Mouse (Mus musculus) intestine, embryonic 16.5 days (tissue): ENCODE measurements around the gene Tbc1d5. TPM values are rescaled to one million over a fixed set of nuclear protein-coding genes. Genes with fewer than 3 reads are reported as not detected.
A peak's percentile ranks its signal among the peaks of the same experiment; 100 is the strongest.

ENCODE experiments used
- ATAC-seq: fragments of 200-750 bp; cut with Nextera tagmentation; 2 replicates; pipeline ENCODE4 v1.8.0; 2017; ENCODE audit warnings: moderate TSS enrichment, moderate library complexity
- H3K27ac ChIP-seq: fragments of 300-500 bp; sonication (generic); 2 replicates; pipeline ENCODE4 v1.5.1; 2014; ENCODE audit warnings: mild to moderate bottlenecking, low read length
- H3K27me3 ChIP-seq: fragments of 300-500 bp; sonication (generic); replicated peaks from 2 replicates; pipeline ENCODE4 v1.6.1; 2014; ENCODE audit warnings: low read length, control low read depth, mixed read lengths; ENCODE audit not compliant: control insufficient read depth, insufficient read depth
- H3K36me3 ChIP-seq: fragments of 300-500 bp; sonication (generic); 2 replicates; pipeline ENCODE4 v1.6.1; 2014; ENCODE audit warnings: low read length, control low read depth; ENCODE audit not compliant: control insufficient read depth, insufficient read depth
- H3K4me1 ChIP-seq: fragments of 300-500 bp; sonication (generic); 2 replicates; pipeline ENCODE4 v1.6.1; 2014; ENCODE audit warnings: low read length, control low read depth, mixed read lengths; ENCODE audit not compliant: control insufficient read depth, insufficient read depth
- H3K4me2 ChIP-seq: fragments of 300-500 bp; sonication (generic); 2 replicates; pipeline ENCODE4 v1.6.1; 2014; ENCODE audit warnings: low read depth, low read length, control low read depth
- H3K4me3 ChIP-seq: fragments of 300-500 bp; sonication (generic); 2 replicates; pipeline ENCODE4 v1.5.1; 2014; ENCODE audit warnings: mild to moderate bottlenecking, low read length
- H3K9ac ChIP-seq: fragments of 300-500 bp; sonication (generic); 2 replicates; pipeline ENCODE4 v1.6.1; 2014; ENCODE audit warnings: low read depth, low read length
- H3K9me3 ChIP-seq: fragments of 300-500 bp; sonication (generic); 2 replicates; pipeline ENCODE4 v1.6.1; 2016; ENCODE audit warnings: low read length, control low read depth; ENCODE audit not compliant: control insufficient read depth
- WGBS: fragments of 180-500 bp; shearing (Covaris S2); extraction: QIAGEN DNeasy Blood & Tissue Kit; methylation state at CpG from one replicate; pipeline ENCODE4 v1.1.7; 2014; 5-methylcytosine and 5-hydroxymethylcytosine counted together
- polyA plus RNA-seq: library from polyadenylated mRNA; unstranded; fragments of >200 nt; fragmentation: Nextera tagmentation; extraction: Ambion mirVana; gene quantifications from 2 replicates; pipeline ENCODE4 v1.2.1, GENCODE M21; 2015

The Tbc1d5 gene
- polyA plus RNA-seq, 1 experiment from 2014 or later = 10.2 TPM

DNA sequence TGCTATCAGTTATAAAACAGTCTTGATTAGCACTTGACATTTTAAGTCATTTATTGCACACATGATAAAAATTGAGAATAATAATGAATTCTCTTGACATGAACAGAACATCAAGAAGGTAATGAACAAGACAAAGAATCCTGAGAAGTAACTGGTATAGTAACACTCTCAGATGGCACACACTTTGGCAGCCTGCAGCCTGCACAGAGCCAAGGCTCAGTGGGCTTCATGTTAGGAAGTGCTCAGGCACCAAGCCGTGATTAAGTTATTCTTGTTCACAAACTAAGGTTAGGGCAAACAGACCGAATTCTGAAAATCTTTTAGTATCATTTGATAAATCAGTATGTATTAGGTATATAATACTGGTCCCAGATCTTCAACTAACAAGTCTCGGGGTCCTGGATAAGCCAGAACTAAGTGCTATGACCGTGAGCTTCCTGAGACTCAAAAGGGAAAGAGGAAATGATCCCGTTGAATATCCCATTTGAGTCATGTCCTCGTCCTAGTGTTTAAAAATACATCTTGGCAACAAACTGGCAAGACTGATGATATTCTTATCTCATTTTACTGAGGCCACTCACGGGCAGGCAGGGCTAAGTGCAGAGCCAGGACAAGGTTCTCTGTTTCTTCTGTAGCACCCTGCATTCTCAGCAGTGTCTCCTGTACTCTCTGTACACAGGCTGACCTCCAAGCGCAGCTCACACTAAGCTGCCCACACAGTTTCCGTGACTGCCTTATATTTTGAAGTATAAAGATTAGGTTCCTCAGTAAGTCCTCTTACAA, 425.6 kb downstream of the Tbc1d5 start:
- 48% methylated on average over 9 of the region's 9 CpGs for WGBS
- Histone ChIP-seq H3K9ac (no peak overlapping the region), H3K4me1 (no peaks in the 10 kb centered on the region), H3K36me3 (no peaks in the 10 kb centered on the region), H3K27me3 (no peaks in the 10 kb centered on the region), H3K27ac (no peak overlapping the region), H3K4me2 (no peak overlapping the region), H3K4me3 (no peak overlapping the region), H3K9me3 (no peaks in the 10 kb centered on the region)
- 0 out of 2 replicates have a peak, but pooled peaks have one; percentile 62 for ATAC-seq

- no peak overlapping the region for H3K4me3 ChIP-seq
- no peaks in the 10 kb centered on the region for H3K4me1 ChIP-seq
- 94% methylated on average over 3 of the region's 3 CpGs for WGBS
- no peak overlapping the region for H3K4me2 ChIP-seq
- H3K27me3 ChIP-seq = no peaks in the 10 kb centered on the region
- ATAC-seq = no peak
- H3K9ac ChIP-seq = no peak overlapping the region
- H3K36me3 ChIP-seq = no peaks in the 10 kb centered on the region
- H3K27ac ChIP-seq = no peak overlapping the region
- H3K9me3 ChIP-seq = no peaks in the 10 kb centered on the region
These were observed 426.4 kb downstream of the Tbc1d5 start for GRCm38 (mm10) chr17:50752753-50753152.

DNA sequence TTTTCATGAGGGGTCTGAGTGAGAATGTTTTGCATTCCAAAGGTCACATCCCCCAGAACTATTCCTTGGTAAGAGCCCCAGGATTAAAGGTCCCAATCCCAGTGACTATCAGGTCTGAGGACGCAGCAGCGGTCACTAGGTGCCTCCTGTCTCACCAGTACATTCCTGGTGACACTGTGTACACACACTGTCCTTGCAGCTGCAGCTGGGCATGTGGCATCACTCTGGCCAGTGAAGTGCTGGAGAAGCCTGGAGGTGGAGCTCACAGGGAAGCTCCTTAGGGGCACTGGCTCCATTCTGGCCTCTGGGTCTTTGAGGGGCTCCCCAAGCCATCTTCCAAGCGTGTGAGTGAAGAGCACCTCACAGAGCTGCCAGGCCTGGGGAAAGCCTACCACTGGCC, 427.2 kb downstream of the Tbc1d5 start:
- Histone ChIP-seq H3K9me3 (no peaks in the 10 kb centered on the region), H3K4me3 (no peak overlapping the region), H3K9ac (no peak overlapping the region), H3K4me2 (no peak overlapping the region), H3K27me3 (no peaks in the 10 kb centered on the region), H3K36me3 (no peaks in the 10 kb centered on the region), H3K4me1 (no peaks in the 10 kb centered on the region), H3K27ac (no peak overlapping the region)
- WGBS = 83% methylated on average over 3 of the region's 3 CpGs
- no peak for ATAC-seq

GRCm38 (mm10) chr17:50750874-50751273, 428.3 kb downstream of the Tbc1d5 start:
- WGBS = 66% methylated on average over 2 of the region's 2 CpGs
- no peaks in the 10 kb centered on the region for H3K36me3 ChIP-seq

GRCm38 (mm10) chr17:50741386-50741785, 437.8 kb downstream of the Tbc1d5 start:
- H3K27ac ChIP-seq = no peak overlapping the region
- H3K9ac ChIP-seq = no peak overlapping the region
- H3K4me3 ChIP-seq = no peak overlapping the region
- H3K36me3 ChIP-seq = no peaks in the 10 kb centered on the region
- no peak overlapping the region for H3K4me2 ChIP-seq
- no peak for ATAC-seq
- H3K27me3 ChIP-seq = no peaks in the 10 kb centered on the region
- no peaks in the 10 kb centered on the region for H3K4me1 ChIP-seq
- WGBS = 80% methylated on average over 6 of the region's 6 CpGs
- H3K9me3 ChIP-seq = no peaks in the 10 kb centered on the region

More at GRCm38 (mm10) chr17:50750874-50751273, 428.3 kb downstream of the Tbc1d5 start:
- Histone ChIP-seq H3K9ac (no peak overlapping the region), H3K4me1 (no peaks in the 10 kb centered on the region), H3K4me2 (no peak overlapping the region), H3K27me3 (no peaks in the 10 kb centered on the region), H3K4me3 (no peak overlapping the region), H3K9me3 (no peaks in the 10 kb centered on the region), H3K27ac (no peak overlapping the region)
- ATAC-seq = no peak

DNA sequence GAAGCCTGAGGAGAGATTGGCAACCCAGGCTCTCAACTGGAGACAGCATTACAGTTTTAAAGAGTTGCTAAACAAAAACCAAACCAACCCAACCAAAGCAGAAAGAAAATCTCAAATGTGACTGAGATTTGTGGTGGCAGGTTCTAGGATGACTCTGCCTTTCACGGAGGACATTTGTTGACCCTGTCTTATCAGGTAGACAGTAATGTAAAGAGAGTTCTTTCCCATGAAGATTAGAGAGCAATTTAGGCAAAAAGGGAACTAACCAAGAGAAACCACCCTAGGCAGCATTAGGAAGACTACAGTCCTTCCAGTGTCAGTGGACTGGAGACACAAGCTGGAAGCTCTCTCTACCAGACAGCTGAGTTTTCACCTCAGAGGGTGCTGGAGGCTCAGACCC, 438.3 kb downstream of the Tbc1d5 start:
- Histone ChIP-seq H3K4me1 (no peaks in the 10 kb centered on the region), H3K4me2 (no peak overlapping the region), H3K27me3 (no peaks in the 10 kb centered on the region), H3K9ac (no peak overlapping the region), H3K4me3 (no peak overlapping the region), H3K9me3 (no peaks in the 10 kb centered on the region), H3K36me3 (no peaks in the 10 kb centered on the region), H3K27ac (no peak overlapping the region)
- 53% methylated on average over 1 of the region's 1 CpGs for WGBS
- ATAC-seq = no peak

- no peak overlapping the region for H3K4me3 ChIP-seq
- 81% methylated on average over 2 of the region's 2 CpGs for WGBS
- no peak overlapping the region for H3K27ac ChIP-seq
- H3K27me3 ChIP-seq = no peaks in the 10 kb centered on the region
- H3K4me2 ChIP-seq = no peak overlapping the region
- ATAC-seq = no peak
- peaks cover 3% of the 10 kb centered on the region; the same call in 1 of the 2 replicates for H3K36me3 ChIP-seq
- no peak overlapping the region for H3K9ac ChIP-seq
- no peaks in the 10 kb centered on the region for H3K4me1 ChIP-seq
- no peaks in the 10 kb centered on the region for H3K9me3 ChIP-seq
These were observed 440.7 kb downstream of the Tbc1d5 start for GRCm38 (mm10) chr17:50738476-50738875.

DNA sequence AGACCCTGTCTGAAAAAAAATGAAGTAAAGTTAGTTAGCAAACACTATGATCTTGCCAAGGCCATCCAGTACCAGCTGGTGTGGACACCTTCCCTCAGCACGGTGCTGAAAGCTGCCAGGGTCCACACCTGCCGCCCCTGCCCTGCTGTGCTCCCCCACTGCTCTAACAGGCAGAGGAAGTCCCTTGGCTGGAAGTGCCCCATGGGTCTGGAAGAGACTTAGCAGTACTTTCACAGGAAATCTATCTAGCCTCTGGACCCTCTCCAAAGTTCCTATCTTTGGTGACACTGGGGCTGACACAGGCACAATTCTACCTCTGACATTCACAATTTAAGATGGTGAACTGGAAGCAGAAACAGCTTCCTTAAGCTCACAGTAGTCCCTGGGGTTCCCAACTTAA, 442.1 kb downstream of the Tbc1d5 start:
- Histone ChIP-seq H3K9me3 (no peaks in the 10 kb centered on the region), H3K4me3 (no peak overlapping the region), H3K4me1 (no peaks in the 10 kb centered on the region), H3K36me3 (peaks cover 3% of the 10 kb centered on the region; the same call in 1 of the 2 replicates), H3K27ac (no peak overlapping the region), H3K27me3 (no peaks in the 10 kb centered on the region), H3K4me2 (no peak overlapping the region), H3K9ac (no peak overlapping the region)
- 62% methylated on average over 2 of the region's 2 CpGs for WGBS
- ATAC-seq = no peak

- Histone ChIP-seq H3K36me3 (peaks cover 3% of the 10 kb centered on the region; the same call in 1 of the 2 replicates), H3K9ac (no peak overlapping the region), H3K4me2 (no peak overlapping the region), H3K9me3 (no peaks in the 10 kb centered on the region), H3K27ac (no peak overlapping the region), H3K27me3 (no peaks in the 10 kb centered on the region), H3K4me1 (no peaks in the 10 kb centered on the region), H3K4me3 (no peak overlapping the region)
- 71% methylated on average over 8 of the region's 8 CpGs for WGBS
- ATAC-seq = no peak
These were observed 443.1 kb downstream of the Tbc1d5 start for GRCm38 (mm10) chr17:50735955-50736533.
